In the genomic region with DNA sequence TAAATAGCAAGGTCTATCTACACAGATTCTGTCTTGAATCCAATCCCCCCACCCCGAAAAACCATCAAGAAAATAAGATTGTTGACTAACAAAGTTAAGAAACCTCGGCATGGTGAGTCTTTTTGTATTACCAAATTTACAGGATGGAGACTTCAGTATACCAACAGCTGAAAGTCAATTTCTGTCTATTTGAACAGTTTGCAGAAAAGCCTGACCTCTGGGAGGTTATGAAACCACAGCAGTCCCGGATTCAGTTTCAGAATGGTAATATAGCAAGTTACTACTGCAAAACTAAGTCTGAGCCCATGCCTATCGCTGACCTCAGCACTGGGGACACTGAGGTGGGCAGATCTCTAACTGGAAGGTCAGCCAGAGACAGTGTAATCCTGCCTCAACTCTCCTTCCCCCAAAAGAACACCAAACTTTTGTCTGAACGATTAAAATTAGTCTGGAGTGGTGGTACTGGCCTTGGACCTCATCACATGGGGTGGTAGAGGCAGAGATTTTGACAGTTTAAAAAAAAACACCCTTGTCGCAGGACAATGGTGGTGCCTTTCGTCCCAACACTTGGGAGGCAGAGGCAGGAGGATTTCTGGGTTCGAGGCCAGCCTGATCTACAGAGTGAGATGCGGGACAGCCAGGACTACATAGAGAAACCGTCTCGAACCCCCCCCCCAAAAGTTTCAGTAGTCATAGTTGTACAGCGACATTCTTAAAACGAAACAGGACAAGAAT, we compare ENCODE assay signal across 9 mouse cellular contexts. TPM values are rescaled to one million over a fixed set of nuclear protein-coding genes. Genes with fewer than 3 reads are reported as not detected.
DNase-seq lines count a peak whose midpoint lies in the region; ATAC-seq lines count a peak whose summit lies in the region.
"Had no signal": no experiment of that assay in that cellular context is flagged by ENCODE, and none has a peak within 500 bp of the region (broad histone marks: within the 10 kb centered on the region; RNA-seq: fewer than 3 reads in every experiment).

No protein-coding gene starts in this region.

- H3K4me2 ChIP-seq in heart, embryonic 14.5 days (ENCODE audit: low read length): peak overlapping the region; percentile 96
- peak overlapping the region; percentile 99 for H3K4me2 ChIP-seq in hindbrain, embryonic 12.5 days (replicated peaks)
- H3K4me2 ChIP-seq in midbrain, embryonic 14.5 days (ENCODE audit: low read length): peak overlapping the region; percentile 100

- no peak for ATAC-seq in heart, embryonic 14.5 days (ENCODE audit: insufficient number of reproducible peaks, insufficient read depth, low FRiP score, low read depth)
- ATAC-seq in hindbrain, embryonic 12.5 days (ENCODE audit: low FRiP score): no peak
- no peak for ATAC-seq in midbrain, embryonic 14.5 days (ENCODE audit: low FRiP score, low TSS enrichment)

- H3K9me3 ChIP-seq in heart, embryonic 14.5 days (ENCODE audit: control insufficient read depth, low read length): no peaks in the 10 kb centered on the region
- no peaks in the 10 kb centered on the region for H3K9me3 ChIP-seq in hindbrain, embryonic 12.5 days (replicated peaks)
- no peaks in the 10 kb centered on the region for H3K9me3 ChIP-seq in midbrain, embryonic 14.5 days (ENCODE audit: control insufficient read depth, low read length)

- DNase-seq in heart, postnatal 14 days: no peak
- DNase-seq in ZHBTc4 (ENCODE audit: low read depth, low spot score): peak; percentile 26
- DNase-seq in midbrain, embryonic 14.5 days: no peak
- no peak for DNase-seq in frontal cortex, adult 2 months (ENCODE audit: extremely low spot score in 1 of 2, low spot score in 1 of 2)
- no peak for DNase-seq in gastrocnemius, postnatal 36 days
- no peak for DNase-seq in gastrocnemius, postnatal 4 days (ENCODE audit: low spot score in 2 of 2)

- peak overlapping the region; percentile 87 to 99 for H3K4me3 ChIP-seq in heart, embryonic 14.5 days (ENCODE audit: control insufficient read depth in 1 of 2, insufficient read depth in 1 of 2, low read depth in 1 of 2, low read length in 2 of 2)
- H3K4me3 ChIP-seq in hindbrain, embryonic 12.5 days: peak overlapping the region; percentile 99
- H3K4me3 ChIP-seq in midbrain, embryonic 14.5 days (replicated peaks; ENCODE audit: low read depth, low read length): peak overlapping the region; percentile 100

- peaks cover 17 to 38% of the 10 kb centered on the region in 2 experiments for H3K4me1 ChIP-seq in heart, embryonic 14.5 days (ENCODE audit: control insufficient read depth in 2 of 2, insufficient read depth in 2 of 2, low read length in 2 of 2)
- H3K4me1 ChIP-seq in hindbrain, embryonic 12.5 days: peaks cover 36% of the 10 kb centered on the region
- H3K4me1 ChIP-seq in midbrain, embryonic 14.5 days (ENCODE audit: control insufficient read depth, insufficient read depth, low read length): peaks cover 37% of the 10 kb centered on the region

- H3K36me3 ChIP-seq in heart, embryonic 14.5 days (ENCODE audit: control insufficient read depth, insufficient read depth, low read length): peaks cover 34% of the 10 kb centered on the region
- peaks cover 18% of the 10 kb centered on the region for H3K36me3 ChIP-seq in hindbrain, embryonic 12.5 days
- H3K36me3 ChIP-seq in midbrain, embryonic 14.5 days (ENCODE audit: control insufficient read depth, insufficient read depth, low read length): peaks cover 21% of the 10 kb centered on the region

- intact Hi-C loops in heart, postnatal 14 days (cut with DNase I): loop anchor here (2.0 kb wide), 1 partner anchor 16 kb away; no protein-coding TSS in a partner anchor
- intact Hi-C loops in gastrocnemius, postnatal 36 days (cut with DNase I): loop anchor here (2.0 kb wide), 1 partner anchor 16 kb away; no protein-coding TSS in a partner anchor

- WGBS in heart, embryonic 14.5 days: 17% methylated on average over 13 of the region's 13 CpGs
- WGBS in hindbrain, embryonic 12.5 days: 30% methylated on average over 13 of the region's 13 CpGs
- 29% methylated on average over 13 of the region's 13 CpGs for WGBS in midbrain, embryonic 14.5 days

- peak overlapping the region; percentile 100 for H3K9ac ChIP-seq in heart, embryonic 14.5 days (ENCODE audit: low read length)
- H3K9ac ChIP-seq in hindbrain, embryonic 12.5 days: peak overlapping the region; percentile 99
- H3K9ac ChIP-seq in midbrain, embryonic 14.5 days (replicated peaks; ENCODE audit: low read length): peak overlapping the region; percentile 98

- peak overlapping the region; percentile 96 to 99 for H3K27ac ChIP-seq in heart, embryonic 14.5 days (replicated peaks in 1 of 2; ENCODE audit: control insufficient read depth in 1 of 2, insufficient read depth in 1 of 2, low read depth in 2 of 2, low read length in 2 of 2)
- peak overlapping the region; percentile 98; the same call in 1 of the 2 replicates for H3K27ac ChIP-seq in hindbrain, embryonic 12.5 days
- no peak overlapping the region for H3K27ac ChIP-seq in midbrain, embryonic 14.5 days (replicated peaks; ENCODE audit: low read depth, low read length)

- H3K27me3 ChIP-seq in heart, embryonic 14.5 days (ENCODE audit: control insufficient read depth, insufficient read depth, low read length): no peaks in the 10 kb centered on the region
- no peaks in the 10 kb centered on the region for H3K27me3 ChIP-seq in hindbrain, embryonic 12.5 days
- no peaks in the 10 kb centered on the region for H3K27me3 ChIP-seq in midbrain, embryonic 14.5 days (ENCODE audit: control insufficient read depth, insufficient read depth, low read length)

RNA-seq across cellular contexts. Expression of gene Gm10382, which starts 0.6 kb away (rescaled TPM):
- polyA plus RNA-seq in heart, embryonic 14.5 days (2014; fragmentation: Nextera tagmentation; extraction: Ambion mirVana): 0.27 and 0.32 TPM in 2 replicates
- under 1 TPM in 1 of 2 experiments, not detected in 1; 0.24 TPM for total RNA-seq in heart, postnatal 14 days (2021)
- polyA plus RNA-seq in hindbrain, embryonic 12.5 days (2016; fragmentation: Nextera tagmentation; extraction: Ambion mirVana): 0.58 and 0.82 TPM in 2 replicates
- 0.42 and 0.58 TPM in 2 replicates for polyA plus RNA-seq in midbrain, embryonic 14.5 days (2014; fragmentation: Nextera tagmentation; extraction: Ambion mirVana)
- polyA plus RNA-seq in frontal cortex, adult 2 months (2012; rRNA removed): 0.22 and 0.40 TPM in 2 replicates
- total RNA-seq in gastrocnemius, postnatal 36 days (2021): under 1 TPM in 1 of 2 experiments, not detected in 1; 0.20 TPM
- not detected for total RNA-seq in gastrocnemius, postnatal 4 days (2021)
- total RNA-seq: layer of hippocampus, postnatal 36 days had no signal

RNA-seq across cellular contexts. Expression of gene Ubc, which starts 1.5 kb away (rescaled TPM):
- 859 and 861 TPM in 2 replicates for polyA plus RNA-seq in heart, embryonic 14.5 days (2014; fragmentation: Nextera tagmentation; extraction: Ambion mirVana)
- total RNA-seq in heart, postnatal 14 days (2021): 1,000 to 10,000 TPM in 1 of 2 experiments, 100 to 1,000 TPM in 1; 947 to 1,009 TPM
- polyA plus RNA-seq in hindbrain, embryonic 12.5 days (2016; fragmentation: Nextera tagmentation; extraction: Ambion mirVana): 1,117 and 1,167 TPM in 2 replicates
- 1,251 and 1,332 TPM in 2 replicates for polyA plus RNA-seq in midbrain, embryonic 14.5 days (2014; fragmentation: Nextera tagmentation; extraction: Ambion mirVana)
- 699 and 744 TPM in 2 replicates for polyA plus RNA-seq in frontal cortex, adult 2 months (2012; rRNA removed)
- 1,000 to 10,000 TPM; 1,061 to 1,578 TPM for total RNA-seq in gastrocnemius, postnatal 36 days (2021)
- total RNA-seq in gastrocnemius, postnatal 4 days (2021): 100 to 1,000 TPM; 650 to 744 TPM

RNA-seq across cellular contexts. Expression of gene Dhx37, which starts 45.4 kb away (rescaled TPM):
- polyA plus RNA-seq in heart, embryonic 14.5 days (2014; fragmentation: Nextera tagmentation; extraction: Ambion mirVana): 7.2 and 8.2 TPM in 2 replicates
- 10 to 100 TPM; 10.8 to 11.5 TPM for total RNA-seq in heart, postnatal 14 days (2021)
- 16.7 and 18.0 TPM in 2 replicates for polyA plus RNA-seq in hindbrain, embryonic 12.5 days (2016; fragmentation: Nextera tagmentation; extraction: Ambion mirVana)
- 8.5 and 9.8 TPM in 2 replicates for polyA plus RNA-seq in midbrain, embryonic 14.5 days (2014; fragmentation: Nextera tagmentation; extraction: Ambion mirVana)
- polyA plus RNA-seq in frontal cortex, adult 2 months (2012; rRNA removed): 12.4 and 17.2 TPM in 2 replicates
- 1 to 10 TPM; 3.4 to 4.3 TPM for total RNA-seq in gastrocnemius, postnatal 36 days (2021)
- total RNA-seq in gastrocnemius, postnatal 4 days (2021): 1 to 10 TPM; 6.8 to 7.8 TPM

RNA-seq across cellular contexts. Expression of gene Scarb1, which starts 47.6 kb away (rescaled TPM):
- 59.7 and 61.6 TPM in 2 replicates for polyA plus RNA-seq in heart, embryonic 14.5 days (2014; fragmentation: Nextera tagmentation; extraction: Ambion mirVana)
- total RNA-seq in heart, postnatal 14 days (2021): 10 to 100 TPM; 60.1 to 77.5 TPM
- 28.6 and 29.7 TPM in 2 replicates for polyA plus RNA-seq in hindbrain, embryonic 12.5 days (2016; fragmentation: Nextera tagmentation; extraction: Ambion mirVana)
- 22.8 and 26.8 TPM in 2 replicates for polyA plus RNA-seq in midbrain, embryonic 14.5 days (2014; fragmentation: Nextera tagmentation; extraction: Ambion mirVana)
- 34.1 and 37.7 TPM in 2 replicates for polyA plus RNA-seq in frontal cortex, adult 2 months (2012; rRNA removed)
- total RNA-seq in gastrocnemius, postnatal 36 days (2021): 10 to 100 TPM; 20.3 to 20.5 TPM
- 10 to 100 TPM; 49.4 to 54.6 TPM for total RNA-seq in gastrocnemius, postnatal 4 days (2021)

RNA-seq across cellular contexts. Expression of gene Bri3bp, which starts 52.8 kb away (rescaled TPM):
- polyA plus RNA-seq in heart, embryonic 14.5 days (2014; fragmentation: Nextera tagmentation; extraction: Ambion mirVana): 34.8 and 36.6 TPM in 2 replicates
- 10 to 100 TPM; 48.0 to 62.4 TPM for total RNA-seq in heart, postnatal 14 days (2021)
- 38.1 and 39.9 TPM in 2 replicates for polyA plus RNA-seq in hindbrain, embryonic 12.5 days (2016; fragmentation: Nextera tagmentation; extraction: Ambion mirVana)
- polyA plus RNA-seq in midbrain, embryonic 14.5 days (2014; fragmentation: Nextera tagmentation; extraction: Ambion mirVana): 26.8 and 37.8 TPM in 2 replicates
- 31.6 and 34.1 TPM in 2 replicates for polyA plus RNA-seq in frontal cortex, adult 2 months (2012; rRNA removed)
- total RNA-seq in gastrocnemius, postnatal 36 days (2021): 1 to 10 TPM; 3.8 to 4.0 TPM
- 10 to 100 TPM; 10.4 to 12.0 TPM for total RNA-seq in gastrocnemius, postnatal 4 days (2021)
